Mouse (Mus musculus) forebrain, embryonic 14.5 days (tissue): ENCODE results near the gene Pde10a. TPM values are rescaled to one million over a fixed set of nuclear protein-coding genes. Genes with fewer than 3 reads are reported as not detected.

ENCODE experiments used
- ATAC-seq: fragments of 200-750 bp; cut with Nextera tagmentation; 2 replicates; pipeline ENCODE4 v1.8.0; 2017; ENCODE audit warnings: mild to moderate bottlenecking, moderate library complexity
- DNase-seq: peaks from one replicate; pipeline ENCODE4 v3.0.0-alpha.2; 2015; ENCODE audit warnings: low spot score
- H3K27ac ChIP-seq: fragments of 300-500 bp; sonication (generic); 2 replicates; pipeline ENCODE4 v1.5.1; 2014; ENCODE audit warnings: low read depth, mild to moderate bottlenecking, control low read depth, low read length, moderate library complexity
- H3K27me3 ChIP-seq: fragments of 300-500 bp; sonication (generic); replicated peaks from 2 replicates; pipeline ENCODE4 v1.6.1; 2014; ENCODE audit warnings: low read length, control low read depth, mixed read lengths; ENCODE audit not compliant: control insufficient read depth, insufficient read depth
- H3K36me3 ChIP-seq: fragments of 300-500 bp; sonication (generic); 2 replicates; pipeline ENCODE4 v1.6.1; 2014; ENCODE audit warnings: low read length, control low read depth; ENCODE audit not compliant: control insufficient read depth, insufficient read depth
- H3K4me1 ChIP-seq: fragments of 300-500 bp; sonication (generic); 2 replicates; pipeline ENCODE4 v1.6.1; 2014; ENCODE audit warnings: antibody characterized with exemption, low read length, control low read depth; ENCODE audit not compliant: control insufficient read depth, insufficient read depth
- H3K4me2 ChIP-seq: fragments of 300-500 bp; sonication (generic); 2 replicates; pipeline ENCODE4 v1.6.1; 2014; ENCODE audit warnings: mild to moderate bottlenecking, control low read depth, low read length
- H3K4me3 ChIP-seq: fragments of 300-500 bp; sonication (generic); 2 replicates; pipeline ENCODE4 v1.5.1; 2014; ENCODE audit warnings: low read depth, low read length, control low read depth
- H3K9ac ChIP-seq: fragments of 300-500 bp; sonication (generic); 2 replicates; pipeline ENCODE4 v1.6.1; 2014; ENCODE audit warnings: mild to moderate bottlenecking, low read length, control low read depth, moderate library complexity
- H3K9me3 ChIP-seq: fragments of 300-500 bp; sonication (generic); replicated peaks from 2 replicates; pipeline ENCODE4 v1.6.1; 2016; ENCODE audit warnings: low read length, control low read depth, mixed read lengths; ENCODE audit not compliant: control insufficient read depth
- WGBS: fragments of 180-500 bp; shearing (Covaris S2); extraction: QIAGEN DNeasy Blood & Tissue Kit; methylation state at CpG from one replicate; pipeline ENCODE4 v1.1.7; 2014; 5-methylcytosine and 5-hydroxymethylcytosine counted together
- polyA plus RNA-seq: library from polyadenylated mRNA; unstranded; fragments of >200 nt; fragmentation: Nextera tagmentation; extraction: Ambion mirVana; gene quantifications from 2 replicates; pipeline ENCODE4 v1.2.1, GENCODE M21; 2014

Gene Pde10a
- polyA plus RNA-seq, 1 experiment from 2014 or later = 12.1 TPM

- ATAC-seq (no peak), DNase-seq (no peak)
- no peak overlapping the region for H3K4me3 ChIP-seq
- WGBS = 72% methylated on average over 5 of the region's 5 CpGs
- no peak overlapping the region for H3K9ac ChIP-seq
- no peak overlapping the region for H3K27ac ChIP-seq
- 0 out of 2 replicates have a peak, but pooled peaks cover 2% of the 10 kb centered on the region for H3K36me3 ChIP-seq
- H3K9me3 ChIP-seq = no peaks in the 10 kb centered on the region
- peaks cover 8% of the 10 kb centered on the region for H3K4me1 ChIP-seq
- H3K27me3 ChIP-seq = no peaks in the 10 kb centered on the region
- no peak overlapping the region for H3K4me2 ChIP-seq
Observed at GRCm38 (mm10) chr17:8815864-8816263, 290.7 kb downstream of the Pde10a start.

- Histone ChIP-seq H3K27ac (no peak overlapping the region), H3K4me2 (no peak overlapping the region), H3K4me3 (no peak overlapping the region), H3K4me1 (0 out of 2 replicates have a peak, but pooled peaks cover 3% of the 10 kb centered on the region), H3K9ac (no peak overlapping the region), H3K27me3 (no peaks in the 10 kb centered on the region), H3K36me3 (0 out of 2 replicates have a peak, but pooled peaks cover 5% of the 10 kb centered on the region), H3K9me3 (no peaks in the 10 kb centered on the region)
- WGBS = 90% methylated on average over 13 of the region's 13 CpGs
- DNase-seq (no peak), ATAC-seq (no peak)
Observed at GRCm38 (mm10) chr17:8818675-8819074, 293.5 kb downstream of the Pde10a start.

DNA sequence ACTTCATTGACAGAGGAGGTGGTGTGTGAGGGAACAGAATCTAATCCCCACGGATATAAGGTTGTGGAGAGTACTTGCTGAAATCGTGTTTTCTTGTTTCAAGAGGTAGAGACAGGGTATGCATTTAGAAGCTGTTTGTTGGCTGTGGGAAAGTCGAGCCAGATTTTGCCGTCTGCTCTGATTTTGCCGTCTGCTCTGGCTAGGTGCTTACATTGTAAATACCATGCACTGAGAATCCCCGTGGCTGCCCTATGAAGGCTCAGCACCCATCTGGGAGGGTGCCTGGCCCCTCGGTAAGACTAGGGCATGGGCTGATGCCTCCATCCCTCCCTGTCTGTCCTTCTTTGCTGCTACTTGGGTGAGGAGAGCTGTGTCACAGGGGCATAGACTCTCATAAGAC is 298.4 kb downstream of the Pde10a start:
- no peak overlapping the region for H3K9ac ChIP-seq

GRCm38 (mm10) chr17:8827204-8827603 is 302.0 kb downstream of the Pde10a start:
- DNase-seq (no peak), ATAC-seq (no peak)
- 0 out of 2 replicates have a peak, but pooled peaks cover 3% of the 10 kb centered on the region for H3K4me1 ChIP-seq
- no peaks in the 10 kb centered on the region for H3K27me3 ChIP-seq
- H3K9ac ChIP-seq = no peak overlapping the region
- H3K4me2 ChIP-seq = no peak overlapping the region
- H3K36me3 ChIP-seq = no peaks in the 10 kb centered on the region
- no peak overlapping the region for H3K4me3 ChIP-seq
- no peaks in the 10 kb centered on the region for H3K9me3 ChIP-seq
- WGBS = 74% methylated on average over 9 of the region's 9 CpGs
- H3K27ac ChIP-seq = no peak overlapping the region

More for the DNA sequence above, 298.4 kb downstream of the Pde10a start:
- Histone ChIP-seq H3K9me3 (no peaks in the 10 kb centered on the region), H3K36me3 (0 out of 2 replicates have a peak, but pooled peaks cover 5% of the 10 kb centered on the region), H3K4me3 (no peak overlapping the region), H3K27me3 (no peaks in the 10 kb centered on the region), H3K4me1 (0 out of 2 replicates have a peak, but pooled peaks cover 3% of the 10 kb centered on the region), H3K27ac (no peak overlapping the region), H3K4me2 (no peak overlapping the region)
- ATAC-seq = no peak
- WGBS = 81% methylated on average over 7 of the region's 7 CpGs
- no peak for DNase-seq

DNA sequence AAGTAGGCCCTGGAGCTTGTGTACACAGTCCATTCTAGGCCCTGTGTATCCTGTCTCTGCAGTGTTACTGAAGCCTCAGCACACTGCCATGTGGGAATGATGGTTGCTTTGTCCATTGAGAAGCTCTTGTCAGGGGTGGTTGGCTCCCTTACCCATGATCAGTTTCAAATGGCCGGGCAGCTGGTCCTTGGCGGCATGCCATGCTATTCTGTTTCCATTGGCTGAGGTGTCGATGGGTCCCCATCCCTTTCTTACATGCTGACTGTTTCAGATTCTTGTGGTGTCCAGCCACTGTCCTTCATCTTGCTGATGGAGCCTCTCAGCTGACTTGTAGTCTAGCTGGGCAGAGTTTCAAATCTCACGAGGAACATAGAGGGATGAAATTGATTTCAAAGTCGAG is 305.8 kb downstream of the Pde10a start:
- DNase-seq = no peak

GRCm38 (mm10) chr17:8836292-8836691 is 311.1 kb downstream of the Pde10a start:
- peaks cover 14% of the 10 kb centered on the region for H3K4me1 ChIP-seq
- no peaks in the 10 kb centered on the region for H3K27me3 ChIP-seq
- no peaks in the 10 kb centered on the region for H3K9me3 ChIP-seq
- 90% methylated on average over 5 of the region's 5 CpGs for WGBS
- no peaks in the 10 kb centered on the region for H3K36me3 ChIP-seq
- no peak overlapping the region for H3K9ac ChIP-seq
- no peak overlapping the region for H3K27ac ChIP-seq
- no peak overlapping the region for H3K4me2 ChIP-seq
- ATAC-seq (no peak), DNase-seq (no peak)
- no peak overlapping the region for H3K4me3 ChIP-seq

More for the DNA sequence above, 305.8 kb downstream of the Pde10a start:
- ATAC-seq = no peak
- H3K36me3 ChIP-seq = no peaks in the 10 kb centered on the region
- no peaks in the 10 kb centered on the region for H3K27me3 ChIP-seq
- H3K4me3 ChIP-seq = no peak overlapping the region
- 0 out of 2 replicates have a peak, but pooled peaks cover 3% of the 10 kb centered on the region for H3K4me1 ChIP-seq
- H3K27ac ChIP-seq = no peak overlapping the region
- H3K4me2 ChIP-seq = no peak overlapping the region
- H3K9ac ChIP-seq = no peak overlapping the region
- H3K9me3 ChIP-seq = no peaks in the 10 kb centered on the region
- 77% methylated on average over 5 of the region's 5 CpGs for whole genome bisulfite sequencing

GRCm38 (mm10) chr17:8838252-8838651 is 313.1 kb downstream of the Pde10a start:
- H3K4me3 ChIP-seq = no peak overlapping the region
- H3K36me3 ChIP-seq = no peaks in the 10 kb centered on the region
- H3K27me3 ChIP-seq = no peaks in the 10 kb centered on the region
- no peak for DNase-seq
- no peaks in the 10 kb centered on the region for H3K9me3 ChIP-seq
- no peak overlapping the region for H3K27ac ChIP-seq
- H3K9ac ChIP-seq = no peak overlapping the region
- ATAC-seq = no peak
- H3K4me2 ChIP-seq = no peak overlapping the region
- peaks cover 25% of the 10 kb centered on the region for H3K4me1 ChIP-seq
- WGBS = 48% methylated on average over 8 of the region's 8 CpGs

DNA sequence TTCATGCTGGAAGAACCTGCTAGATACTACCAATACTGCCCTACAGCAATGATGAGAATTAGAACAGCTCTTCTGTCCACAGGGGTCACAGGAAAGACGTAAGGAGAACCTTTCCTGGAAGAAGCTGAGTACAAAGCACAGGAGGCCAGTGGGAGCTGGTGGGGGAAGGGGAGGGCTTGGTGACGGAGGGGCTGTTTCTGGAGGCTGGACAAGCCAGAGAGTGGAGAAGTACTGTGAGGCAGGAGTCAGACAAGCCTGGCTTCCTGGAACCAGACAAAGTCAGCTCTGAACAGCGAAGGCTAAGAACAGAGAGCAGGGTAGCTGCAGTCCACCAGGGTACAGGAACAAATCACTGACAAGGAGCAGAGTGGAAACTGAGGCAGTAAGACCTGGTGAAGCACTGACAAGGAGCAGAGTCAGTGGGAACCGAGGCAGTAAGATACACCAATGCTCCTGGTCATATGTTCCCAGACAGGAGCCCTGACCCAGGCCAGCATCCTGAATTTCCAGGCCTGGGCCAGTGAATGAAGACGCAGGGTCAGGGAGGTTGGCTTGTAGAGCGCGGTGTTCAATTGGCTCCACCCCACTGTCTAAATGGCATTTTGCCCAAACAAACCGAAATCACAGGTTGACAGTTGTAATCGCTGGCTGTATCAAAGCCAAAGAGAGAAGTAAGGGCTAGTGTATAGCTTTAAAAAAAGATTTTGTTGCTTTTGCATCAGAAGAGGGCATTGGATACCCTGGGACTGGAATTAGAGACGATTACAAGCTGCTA is 314.3 kb downstream of the Pde10a start:
- Histone ChIP-seq H3K9ac (no peak overlapping the region), H3K27me3 (no peaks in the 10 kb centered on the region), H3K4me1 (peaks cover 30% of the 10 kb centered on the region), H3K4me3 (no peak overlapping the region), H3K4me2 (no peak overlapping the region), H3K36me3 (no peaks in the 10 kb centered on the region), H3K9me3 (no peaks in the 10 kb centered on the region), H3K27ac (no peak overlapping the region)
- no peak for ATAC-seq
- WGBS = 69% methylated on average over 10 of the region's 10 CpGs
- DNase-seq = no peak

DNA sequence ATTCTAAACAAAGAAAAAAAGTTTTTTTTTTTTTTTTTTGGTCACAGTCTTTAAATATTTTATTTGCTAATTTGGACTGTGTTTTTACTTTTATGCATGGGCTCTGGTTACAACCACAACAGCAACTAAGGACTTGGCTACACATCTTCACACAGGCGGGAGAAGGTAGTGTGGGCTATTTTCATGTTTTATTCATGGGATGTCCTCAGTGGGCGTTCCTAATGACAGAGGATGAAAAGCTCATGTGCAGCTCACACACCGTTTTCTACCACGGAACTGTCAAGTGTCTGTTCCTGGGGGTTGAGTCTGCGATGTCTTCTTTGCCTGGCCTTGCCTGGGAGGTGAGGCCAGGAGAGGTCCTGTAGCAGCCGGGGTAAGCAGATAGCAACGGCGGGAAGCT is 315.9 kb downstream of the Pde10a start:
- no peak for DNase-seq
- Histone ChIP-seq H3K9ac (no peak overlapping the region), H3K36me3 (no peaks in the 10 kb centered on the region), H3K27me3 (no peaks in the 10 kb centered on the region), H3K4me3 (no peak overlapping the region), H3K27ac (no peak overlapping the region), H3K9me3 (no peaks in the 10 kb centered on the region), H3K4me1 (peaks cover 30% of the 10 kb centered on the region), H3K4me2 (no peak overlapping the region)
- WGBS = 26% methylated on average over 8 of the region's 8 CpGs
- ATAC-seq = no peak
